ENCODE assay signal across 17 mouse cellular contexts in the genomic region with DNA sequence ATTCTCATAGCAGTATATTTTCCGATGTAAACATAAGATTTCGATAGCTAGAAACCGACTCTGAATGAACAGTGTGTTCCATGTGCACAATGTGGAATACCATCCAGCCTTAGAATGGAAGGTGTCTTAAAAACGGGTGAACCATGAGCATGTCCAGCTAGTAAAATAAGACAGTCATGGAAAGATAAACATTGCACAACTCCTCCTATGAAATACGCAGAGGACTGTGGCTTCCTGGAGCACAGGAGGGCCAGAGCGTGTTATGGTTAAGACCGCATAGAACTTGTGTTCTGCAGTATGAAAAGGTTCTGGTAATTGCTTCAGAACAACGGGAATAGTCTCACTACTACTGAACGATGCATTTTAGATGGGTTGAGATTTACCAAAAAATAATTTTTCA. TPM values are rescaled to one million over a fixed set of nuclear protein-coding genes. Genes with fewer than 3 reads are reported as not detected.
DNase-seq lines count a peak whose midpoint lies in the region; ATAC-seq and TF ChIP-seq lines count a peak whose summit lies in the region.
"Had no signal": no experiment of that assay in that cellular context is flagged by ENCODE, and none has a peak within 500 bp of the region (broad histone marks: within the 10 kb centered on the region; RNA-seq: fewer than 3 reads in every experiment).

No protein-coding gene starts in this region.

- no peak overlapping the region for H3K9ac ChIP-seq in liver, adult 2 months (ENCODE audit: low read depth, low read length)
- H3K9ac ChIP-seq in liver, embryonic 12.5 days: no peak overlapping the region
- no peak overlapping the region for H3K9ac ChIP-seq in midbrain, embryonic 14.5 days (replicated peaks; ENCODE audit: low read length)
- H3K9ac ChIP-seq: embryonic facial prominence, embryonic 15.5 days; forebrain, embryonic 15.5 days; hindbrain, embryonic 15.5 days had no signal

- no peak for TF ChIP-seq POLR2A in liver, adult 2 months (IDR thresholded peaks at IDR 0.05; ENCODE audit: extremely low read depth, insufficient read depth, low read length)

- WGBS in liver, adult 2 months: 67% methylated on average over 9 of the region's 9 CpGs
- WGBS in liver, embryonic 12.5 days (ENCODE audit: insufficient replicate concordance): 74% methylated on average over 9 of the region's 9 CpGs
- 95% methylated on average over 9 of the region's 9 CpGs for WGBS in midbrain, embryonic 14.5 days

- no peak for TF ChIP-seq CTCF in liver, adult 2 months (IDR thresholded peaks at IDR 0.05; ENCODE audit: low read depth, low read length)
- no peak for TF ChIP-seq CTCF in C2C12 (IDR thresholded peaks at IDR 0.05; ENCODE audit: control insufficient read depth, insufficient read depth, insufficient read length)

- no peak overlapping the region for H3ac ChIP-seq in C2C12 (ENCODE audit: control insufficient read depth, insufficient read length, low read depth)

- H3K4me2 ChIP-seq in liver, embryonic 12.5 days: no peak overlapping the region
- H3K4me2 ChIP-seq in midbrain, embryonic 14.5 days (ENCODE audit: low read length): no peak overlapping the region
- H3K4me2 ChIP-seq: embryonic facial prominence, embryonic 15.5 days; forebrain, embryonic 15.5 days; hindbrain, embryonic 15.5 days had no signal

- no peaks in the 10 kb centered on the region for H3K27me3 ChIP-seq in liver, adult 2 months (ENCODE audit: control insufficient read depth, insufficient read depth, low read length)
- peaks cover 8% of the 10 kb centered on the region for H3K27me3 ChIP-seq in liver, embryonic 12.5 days (replicated peaks)
- no peaks in the 10 kb centered on the region for H3K27me3 ChIP-seq in C2C12 (ENCODE audit: control insufficient read depth, insufficient read depth, insufficient read length)
- H3K27me3 ChIP-seq in midbrain, embryonic 14.5 days (ENCODE audit: control insufficient read depth, insufficient read depth, low read length): no peaks in the 10 kb centered on the region
- H3K27me3 ChIP-seq: embryonic facial prominence, embryonic 15.5 days; forebrain, embryonic 15.5 days; hindbrain, embryonic 15.5 days had no signal

- ATAC-seq in liver, embryonic 12.5 days: no peak
- ATAC-seq in granulocyte monocyte progenitor cell, adult 5-6 weeks (replicated peaks; ENCODE audit: poor library complexity, severe bottlenecking): peak; percentile 62
- no peak for ATAC-seq in midbrain, embryonic 14.5 days (ENCODE audit: low FRiP score, low TSS enrichment)
- ATAC-seq: forebrain, embryonic 15.5 days had no signal

- H3K36me3 ChIP-seq in liver, adult 2 months (ENCODE audit: control insufficient read depth, insufficient read depth, low read length): no peaks in the 10 kb centered on the region
- H3K36me3 ChIP-seq in liver, embryonic 12.5 days: no peaks in the 10 kb centered on the region
- peaks cover 39% of the 10 kb centered on the region for H3K36me3 ChIP-seq in C2C12 (ENCODE audit: control insufficient read depth, insufficient read depth)
- H3K36me3 ChIP-seq in midbrain, embryonic 14.5 days (ENCODE audit: control insufficient read depth, insufficient read depth, low read length): no peaks in the 10 kb centered on the region
- H3K36me3 ChIP-seq: embryonic facial prominence, embryonic 15.5 days; forebrain, embryonic 15.5 days; hindbrain, embryonic 15.5 days had no signal

- peaks cover 36% of the 10 kb centered on the region for H3K79me3 ChIP-seq in C2C12 (ENCODE audit: low read depth)

- peaks cover 2% of the 10 kb centered on the region; the same call in 1 of the 2 replicates for H3K4me1 ChIP-seq in liver, adult 2 months (ENCODE audit: control insufficient read depth, insufficient read depth, low read length)
- H3K4me1 ChIP-seq in liver, embryonic 12.5 days: no peaks in the 10 kb centered on the region; the same call in 1 of the 2 replicates
- H3K4me1 ChIP-seq in midbrain, embryonic 14.5 days (ENCODE audit: control insufficient read depth, insufficient read depth, low read length): no peaks in the 10 kb centered on the region
- H3K4me1 ChIP-seq: forebrain, embryonic 15.5 days; hindbrain, embryonic 15.5 days had no signal

- no peaks in the 10 kb centered on the region for H3K9me3 ChIP-seq in liver, embryonic 12.5 days (replicated peaks)
- no peaks in the 10 kb centered on the region for H3K9me3 ChIP-seq in midbrain, embryonic 14.5 days (ENCODE audit: control insufficient read depth, low read length)
- H3K9me3 ChIP-seq: embryonic facial prominence, embryonic 15.5 days; forebrain, embryonic 15.5 days; hindbrain, embryonic 15.5 days had no signal

- H3K79me2 ChIP-seq in liver, adult 2 months (ENCODE audit: control insufficient read depth, insufficient read depth, low read length): no peaks in the 10 kb centered on the region
- peaks cover 71% of the 10 kb centered on the region for H3K79me2 ChIP-seq in C2C12 (ENCODE audit: control insufficient read depth, insufficient read depth)

- DNase-seq in liver, adult 2 months (ENCODE audit: extremely low read depth, low read depth, low spot score): peak; percentile 56
- DNase-seq in midbrain, embryonic 14.5 days: no peak
- DNase-seq in urinary bladder, postnatal 10 days (ENCODE audit: low spot score): no peak
- DNase-seq: adrenal gland, postnatal 10 days; B cell, adult 2 months; cerebellum, adult 11 months; cerebellum, adult 8-10 months; cerebellum, postnatal 14 days; embryo, embryonic 11 days; gastrocnemius, postnatal 10 days; heart, postnatal 14 days had no signal

- H3K27ac ChIP-seq in liver, adult 2 months (replicated peaks; ENCODE audit: insufficient read depth, low read depth, low read length): no peak overlapping the region
- no peak overlapping the region for H3K27ac ChIP-seq in liver, embryonic 12.5 days
- no peak overlapping the region for H3K27ac ChIP-seq in midbrain, embryonic 14.5 days (replicated peaks; ENCODE audit: low read depth, low read length)
- H3K27ac ChIP-seq: embryonic facial prominence, embryonic 15.5 days; forebrain, embryonic 15.5 days; hindbrain, embryonic 15.5 days had no signal

- no peak overlapping the region for H3K4me3 ChIP-seq in liver, adult 2 months (ENCODE audit: insufficient read depth, low read depth, low read length)
- H3K4me3 ChIP-seq in liver, embryonic 12.5 days: no peak overlapping the region
- no peak overlapping the region for H3K4me3 ChIP-seq in C2C12 (ENCODE audit: insufficient read depth, poor library complexity, severe bottlenecking)
- no peak overlapping the region for H3K4me3 ChIP-seq in midbrain, embryonic 14.5 days (replicated peaks; ENCODE audit: low read depth, low read length)
- H3K4me3 ChIP-seq: embryonic facial prominence, embryonic 15.5 days; forebrain, embryonic 15.5 days; hindbrain, embryonic 15.5 days had no signal

TF ChIP-seq in C2C12, 6 proteins besides CTCF, POLR2A, EP300 and RAD21:
- TF ChIP-seq FOSL1 (IDR thresholded peaks at IDR 0.05; ENCODE audit: insufficient read depth, low read length, poor library complexity, severe bottlenecking) (no peak), CEBPB (IDR thresholded peaks at IDR 0.05; ENCODE audit: low read depth) (peak; percentile 71)

RNA-seq across cellular contexts. Expression of gene Anxa3, which starts 6.8 kb away (rescaled TPM):
- 7.3 and 7.8 TPM in 2 replicates for total RNA-seq in liver, adult 2 months (2014; rRNA removed)
- 1.5 and 1.7 TPM in 2 replicates for polyA plus RNA-seq in liver, adult 2 months (2012; rRNA removed)
- polyA plus RNA-seq in liver, embryonic 12.5 days (2016; fragmentation: Nextera tagmentation; extraction: Ambion mirVana): 16.0 and 16.2 TPM in 2 replicates
- polyA plus RNA-seq in C2C12 (2012; fragmentation: generic; extraction: Trizol): 169 TPM
- 313 and 403 TPM in 2 replicates for total RNA-seq in granulocyte monocyte progenitor cell, adult 5-6 weeks (2014; fragmentation: Nextera tagmentation)
- 343 and 367 TPM in 2 replicates for total RNA-seq in granulocyte monocyte progenitor cell, adult 5-6 weeks (2017)
- 13.9 and 20.1 TPM in 2 replicates for polyA plus RNA-seq in midbrain, embryonic 14.5 days (2014; fragmentation: Nextera tagmentation; extraction: Ambion mirVana)
